Mouse (Mus musculus): Measurements from ENCODE around the gene Tex33. TPM values are rescaled to one million over a fixed set of nuclear protein-coding genes. Genes with fewer than 3 reads are reported as not detected.

Tex33 gene
- total RNA-seq, 2 experiments from 2014 or later: not detected

- DNase-seq (ENCODE audit: low spot score in 2 of 2): no peak
Measured at GRCm38 (mm10) chr15:78328520-78329097, 67.1 kb downstream of the Tex33 start.

Small RNA genes lying within 50 kb of the gene (microRNA-seq; reads per million reads assigned to microRNA genes)
- gene Mir7676-2: 0 reads per million in 2 experiments

Other genes starting within 250 kb of the Tex33 start
- gene Ift27, start 221.8 kb downstream of the Tex33 start, total RNA-seq (2021): 10 to 100 TPM; 19.5 to 21.8 TPM
- 10 to 100 TPM; 61.3 to 62.5 TPM for gene Pvalb, start 189.5 kb downstream of the Tex33 start, total RNA-seq (2021)
- 1 to 10 TPM; 1.1 to 1.8 TPM for gene Ncf4, start 151.1 kb downstream of the Tex33 start, total RNA-seq (2021)
- gene Csf2rb2, start 90.2 kb downstream of the Tex33 start, total RNA-seq (2021): 1 to 10 TPM; 1.6 to 1.9 TPM
- under 1 TPM; 0.84 to 0.97 TPM for gene Csf2rb, start 70.2 kb downstream of the Tex33 start, total RNA-seq (2021)
- 10 to 100 TPM; 33.3 to 37.1 TPM for gene Tst, start 10.0 kb upstream of the Tex33 start, total RNA-seq (2021)
- gene Mpst, start 10.5 kb upstream of the Tex33 start, total RNA-seq (2021): 10 to 100 TPM; 28.6 to 30.7 TPM
- 100 to 1,000 TPM; 244 to 255 TPM for gene Kctd17, start 32.7 kb upstream of the Tex33 start, total RNA-seq (2021)
- gene Tmprss6, start 72.7 kb upstream of the Tex33 start, total RNA-seq (2021): 1 to 10 TPM; 2.7 to 2.8 TPM
- under 1 TPM; 0.07 to 0.15 TPM for gene Il2rb, start 99.4 kb upstream of the Tex33 start, total RNA-seq (2021)
- gene C1qtnf6, start 135.5 kb upstream of the Tex33 start, total RNA-seq (2021): 1 to 10 TPM; 2.5 to 3.4 TPM
- 10 to 100 TPM; 30.4 to 31.6 TPM for gene Sstr3, start 148.8 kb upstream of the Tex33 start, total RNA-seq (2021)
- gene Rac2, start 176.9 kb upstream of the Tex33 start, total RNA-seq (2021): 1 to 10 TPM; 1.4 to 1.9 TPM
- gene Cyth4, start 201.1 kb upstream of the Tex33 start, total RNA-seq (2021): 10 to 100 TPM; 20.0 to 26.3 TPM